Mouse (Mus musculus) frontal cortex, postnatal 14 days (tissue): ENCODE results near the gene Pla2g6.

Source experiments
- DNase-seq, 2 experiments: peaks; one replicate each; pipeline ENCODE4 v3.0.0; 2022; ENCODE audit warnings: low spot score in 2 of 2

Pla2g6 gene

GRCm38 (mm10) chr15:79242574-79243233, 85.5 kb downstream of the Pla2g6 start:
- DNase-seq: no peak

- no peak for DNase-seq
Observed at GRCm38 (mm10) chr15:79238036-79238435, 90.2 kb downstream of the Pla2g6 start.
